Mouse (Mus musculus): ENCODE results near the gene Ssbp2.

GRCm38 (mm10) chr13:91514979-91515378 lies 54.9 kb downstream of the Ssbp2 start:
- TF ChIP-seq TAL1 (IDR thresholded peaks at IDR 0.05; ENCODE audit: low read length) (no peak), GATA1 (IDR thresholded peaks at IDR 0.05; ENCODE audit: low read length) (no peak)

Data from erythroblast, embryonic 14.5 days (primary cell).